Mouse (Mus musculus): ENCODE results near the gene F13a1. TPM values are rescaled to one million over a fixed set of nuclear protein-coding genes. Genes with fewer than 3 reads are reported as not detected.
A peak's percentile ranks its signal among the peaks of the same experiment; 100 is the strongest.

The F13a1 gene
- polyA plus RNA-seq (2015; fragmentation: Nextera tagmentation; extraction: Ambion mirVana): 19.2 and 19.5 TPM in 2 replicates

DNA sequence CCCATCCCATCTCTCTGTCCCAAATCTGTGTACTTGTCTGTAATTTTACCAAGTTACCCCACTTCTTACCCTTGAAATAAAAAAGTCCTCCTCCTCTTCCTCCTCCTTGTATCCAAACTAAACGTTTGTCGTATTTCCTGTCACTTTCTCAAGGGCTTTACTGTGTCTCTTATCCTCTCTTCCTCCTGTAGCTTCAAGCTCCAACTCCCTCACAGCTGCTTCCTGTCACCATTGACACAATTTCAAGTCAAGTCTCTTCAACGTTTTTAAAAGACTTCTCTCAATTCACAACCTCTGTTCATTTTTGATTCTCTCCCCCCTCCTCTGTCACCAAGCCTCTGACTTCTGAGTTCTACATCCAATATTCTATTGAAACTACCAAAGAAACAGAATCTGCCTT is at the start of gene F13a1:
TSS of gene F13a1 (minus strand) at position 119 of the 400 bp plus-strand sequence.
- Histone ChIP-seq H3K36me3 (ENCODE audit: control insufficient read depth, insufficient read depth) (no peaks in the 10 kb centered on the region), H3K27ac (ENCODE audit: low read length) (no peak within 1 kb of the TSS), H3K4me3 (ENCODE audit: low read depth, low read length) (no peak within 1 kb of the TSS), H3K4me1 (ENCODE audit: control insufficient read depth, low read depth, low read length) (no peaks in the 10 kb centered on the region), H3K27me3 (ENCODE audit: control insufficient read depth, insufficient read depth, low read depth, low read length) (no peaks in the 10 kb centered on the region), H3K4me2 (ENCODE audit: low read depth, low read length) (no peak within 1 kb of the TSS), H3K9me3 (replicated peaks; ENCODE audit: control insufficient read depth, low read length) (no peaks in the 10 kb centered on the region), H3K9ac (ENCODE audit: low read depth, low read length) (no peak within 1 kb of the TSS)
- WGBS (ENCODE audit: insufficient replicate concordance): 7% methylated on average over 3 of the region's 3 CpGs
- no peak for ATAC-seq (ENCODE audit: low read depth)

- ATAC-seq (ENCODE audit: low read depth): no peak
- H3K4me2 ChIP-seq (ENCODE audit: low read depth, low read length): no peak overlapping the region
- no peaks in the 10 kb centered on the region for H3K4me1 ChIP-seq (ENCODE audit: control insufficient read depth, low read depth, low read length)
- H3K9ac ChIP-seq (ENCODE audit: low read depth, low read length): no peak overlapping the region
- no peaks in the 10 kb centered on the region for H3K9me3 ChIP-seq (replicated peaks; ENCODE audit: control insufficient read depth, low read length)
- WGBS (ENCODE audit: insufficient replicate concordance): 39% methylated on average over 1 of the region's 1 CpGs
- H3K27ac ChIP-seq (ENCODE audit: low read length): no peak overlapping the region
- H3K4me3 ChIP-seq (ENCODE audit: low read depth, low read length): no peak overlapping the region
- no peaks in the 10 kb centered on the region for H3K27me3 ChIP-seq (ENCODE audit: control insufficient read depth, insufficient read depth, low read depth, low read length)
- no peaks in the 10 kb centered on the region for H3K36me3 ChIP-seq (ENCODE audit: control insufficient read depth, insufficient read depth)
Observed at GRCm38 (mm10) chr13:37091620-37092019, 41.6 kb upstream of the F13a1 start.

DNA sequence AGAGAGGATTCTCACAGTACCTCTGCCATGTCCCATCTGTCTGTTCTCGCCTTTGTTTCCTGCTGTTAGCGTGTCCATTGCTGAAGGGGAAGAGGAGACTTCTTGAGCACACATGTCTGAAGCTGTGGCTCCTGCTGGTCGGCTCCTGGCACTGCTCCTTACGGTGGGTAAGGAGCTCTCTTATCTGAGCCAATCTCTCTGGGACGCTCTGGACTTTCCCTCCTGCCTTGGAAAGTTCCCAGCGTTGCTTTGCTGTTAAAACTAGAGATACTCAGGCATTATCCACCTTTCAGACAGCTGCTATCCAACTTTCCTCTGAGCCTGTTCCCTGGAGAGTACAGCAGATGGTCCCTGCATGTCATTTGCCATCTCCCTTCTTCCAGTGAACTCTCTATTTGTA is 39.1 kb upstream of the F13a1 start:
- 58% methylated on average over 6 of the region's 6 CpGs for WGBS (ENCODE audit: insufficient replicate concordance)
- H3K9ac ChIP-seq (ENCODE audit: low read depth, low read length): no peak overlapping the region
- no peaks in the 10 kb centered on the region for H3K9me3 ChIP-seq (replicated peaks; ENCODE audit: control insufficient read depth, low read length)
- no peak for ATAC-seq (ENCODE audit: low read depth)
- H3K27me3 ChIP-seq (ENCODE audit: control insufficient read depth, insufficient read depth, low read depth, low read length): no peaks in the 10 kb centered on the region
- no peak overlapping the region for H3K27ac ChIP-seq (ENCODE audit: low read length)
- no peaks in the 10 kb centered on the region for H3K36me3 ChIP-seq (ENCODE audit: control insufficient read depth, insufficient read depth)
- H3K4me2 ChIP-seq (ENCODE audit: low read depth, low read length): no peak overlapping the region
- H3K4me3 ChIP-seq (ENCODE audit: low read depth, low read length): no peak overlapping the region
- no peaks in the 10 kb centered on the region for H3K4me1 ChIP-seq (ENCODE audit: control insufficient read depth, low read depth, low read length)

GRCm38 (mm10) chr13:37081506-37082241 is 31.6 kb upstream of the F13a1 start:
- Histone ChIP-seq H3K4me2 (ENCODE audit: low read depth, low read length) (no peak overlapping the region), H3K9ac (ENCODE audit: low read depth, low read length) (no peak overlapping the region), H3K9me3 (replicated peaks; ENCODE audit: control insufficient read depth, low read length) (no peaks in the 10 kb centered on the region), H3K4me3 (ENCODE audit: low read depth, low read length) (no peak overlapping the region), H3K4me1 (ENCODE audit: control insufficient read depth, low read depth, low read length) (no peaks in the 10 kb centered on the region), H3K27ac (ENCODE audit: low read length) (no peak overlapping the region), H3K36me3 (ENCODE audit: control insufficient read depth, insufficient read depth) (no peaks in the 10 kb centered on the region), H3K27me3 (ENCODE audit: control insufficient read depth, insufficient read depth, low read depth, low read length) (no peaks in the 10 kb centered on the region)
- no peak for ATAC-seq (ENCODE audit: low read depth)
- 65% methylated on average over 13 of the region's 13 CpGs for WGBS (ENCODE audit: insufficient replicate concordance)

GRCm38 (mm10) chr13:37071390-37071789 is 21.3 kb upstream of the F13a1 start:
- H3K4me2 ChIP-seq (ENCODE audit: low read depth, low read length): no peak overlapping the region
- no peaks in the 10 kb centered on the region for H3K9me3 ChIP-seq (replicated peaks; ENCODE audit: control insufficient read depth, low read length)
- WGBS (ENCODE audit: insufficient replicate concordance): 64% methylated on average over 3 of the region's 3 CpGs
- no peaks in the 10 kb centered on the region; the same call in 1 of the 2 replicates for H3K4me1 ChIP-seq (ENCODE audit: control insufficient read depth, low read depth, low read length)
- H3K27me3 ChIP-seq (ENCODE audit: control insufficient read depth, insufficient read depth, low read depth, low read length): no peaks in the 10 kb centered on the region
- ATAC-seq (ENCODE audit: low read depth): no peak
- H3K27ac ChIP-seq (ENCODE audit: low read length): no peak overlapping the region
- H3K36me3 ChIP-seq (ENCODE audit: control insufficient read depth, insufficient read depth): no peaks in the 10 kb centered on the region
- H3K9ac ChIP-seq (ENCODE audit: low read depth, low read length): no peak overlapping the region
- H3K4me3 ChIP-seq (ENCODE audit: low read depth, low read length): no peak overlapping the region

- Histone ChIP-seq H3K4me3 (ENCODE audit: low read depth, low read length) (no peak overlapping the region), H3K36me3 (ENCODE audit: control insufficient read depth, insufficient read depth) (no peaks in the 10 kb centered on the region), H3K27ac (ENCODE audit: low read length) (no peak overlapping the region), H3K9me3 (replicated peaks; ENCODE audit: control insufficient read depth, low read length) (no peaks in the 10 kb centered on the region), H3K9ac (ENCODE audit: low read depth, low read length) (no peak overlapping the region), H3K4me1 (ENCODE audit: control insufficient read depth, low read depth, low read length) (no peaks in the 10 kb centered on the region; the same call in 1 of the 2 replicates), H3K4me2 (ENCODE audit: low read depth, low read length) (no peak overlapping the region), H3K27me3 (ENCODE audit: control insufficient read depth, insufficient read depth, low read depth, low read length) (no peaks in the 10 kb centered on the region)
- ATAC-seq (ENCODE audit: low read depth): peak; percentile 55
- WGBS (ENCODE audit: insufficient replicate concordance): 36% methylated on average over 4 of the region's 4 CpGs
Observed at GRCm38 (mm10) chr13:37070824-37071223, 20.8 kb upstream of the F13a1 start.

- Histone ChIP-seq H3K4me3 (ENCODE audit: low read depth, low read length) (no peak overlapping the region), H3K36me3 (ENCODE audit: control insufficient read depth, insufficient read depth) (no peaks in the 10 kb centered on the region), H3K9ac (ENCODE audit: low read depth, low read length) (no peak overlapping the region), H3K27ac (ENCODE audit: low read length) (no peak overlapping the region), H3K9me3 (replicated peaks; ENCODE audit: control insufficient read depth, low read length) (no peaks in the 10 kb centered on the region), H3K4me1 (ENCODE audit: control insufficient read depth, low read depth, low read length) (no peaks in the 10 kb centered on the region), H3K27me3 (ENCODE audit: control insufficient read depth, insufficient read depth, low read depth, low read length) (no peaks in the 10 kb centered on the region), H3K4me2 (ENCODE audit: low read depth, low read length) (no peak overlapping the region)
- 66% methylated on average over 5 of the region's 5 CpGs for WGBS (ENCODE audit: insufficient replicate concordance)
- ATAC-seq (ENCODE audit: low read depth): no peak
Observed at GRCm38 (mm10) chr13:37060810-37061209, 10.8 kb upstream of the F13a1 start.

- peak overlapping the region; percentile 45 for H3K27ac ChIP-seq (ENCODE audit: low read length)
- no peaks in the 10 kb centered on the region for H3K27me3 ChIP-seq (ENCODE audit: control insufficient read depth, insufficient read depth, low read depth, low read length)
- no peak overlapping the region for H3K4me2 ChIP-seq (ENCODE audit: low read depth, low read length)
- no peak overlapping the region for H3K4me3 ChIP-seq (ENCODE audit: low read depth, low read length)
- no peaks in the 10 kb centered on the region for H3K36me3 ChIP-seq (ENCODE audit: control insufficient read depth, insufficient read depth)
- H3K4me1 ChIP-seq (ENCODE audit: control insufficient read depth, low read depth, low read length): no peaks in the 10 kb centered on the region
- no peaks in the 10 kb centered on the region for H3K9me3 ChIP-seq (replicated peaks; ENCODE audit: control insufficient read depth, low read length)
- WGBS (ENCODE audit: insufficient replicate concordance): 15% methylated on average over 7 of the region's 7 CpGs
- peak; percentile 47; the same call in 1 of the 2 replicates for ATAC-seq (ENCODE audit: low read depth)
- H3K9ac ChIP-seq (ENCODE audit: low read depth, low read length): no peak overlapping the region
Observed at GRCm38 (mm10) chr13:37056662-37057061, 6.6 kb upstream of the F13a1 start.

GRCm38 (mm10) chr13:37049631-37050030 is 413 bp downstream of the F13a1 start:
- H3K9ac ChIP-seq (ENCODE audit: low read depth, low read length): no peak overlapping the region
- no peak overlapping the region for H3K27ac ChIP-seq (ENCODE audit: low read length)
- no peak for ATAC-seq (ENCODE audit: low read depth)
- H3K9me3 ChIP-seq (replicated peaks; ENCODE audit: control insufficient read depth, low read length): no peaks in the 10 kb centered on the region
- 11% methylated on average over 2 of the region's 2 CpGs for WGBS (ENCODE audit: insufficient replicate concordance)
- H3K4me3 ChIP-seq (ENCODE audit: low read depth, low read length): no peak overlapping the region
- no peak overlapping the region for H3K4me2 ChIP-seq (ENCODE audit: low read depth, low read length)
- H3K27me3 ChIP-seq (ENCODE audit: control insufficient read depth, insufficient read depth, low read depth, low read length): no peaks in the 10 kb centered on the region
- no peaks in the 10 kb centered on the region for H3K36me3 ChIP-seq (ENCODE audit: control insufficient read depth, insufficient read depth)
- no peaks in the 10 kb centered on the region for H3K4me1 ChIP-seq (ENCODE audit: control insufficient read depth, low read depth, low read length)
